Mouse (Mus musculus) frontal cortex, postnatal 10 days (tissue): ENCODE data around the gene Zfp362.

Source experiments
- DNase-seq, 2 experiments: peaks; one replicate each; pipeline ENCODE4 v3.0.0; 2022; ENCODE audit warnings: low spot score in 2 of 2, mixed read lengths in 1 of 2

Zfp362 gene

GRCm38 (mm10) chr4:128729709-128730037 is 76.2 kb downstream of the Zfp362 start:
- no peak for DNase-seq

GRCm38 (mm10) chr4:128729033-128729708 is 76.7 kb downstream of the Zfp362 start:
- DNase-seq: no peak

GRCm38 (mm10) chr4:128728431-128728851 is 77.4 kb downstream of the Zfp362 start:
- no peak for DNase-seq

GRCm38 (mm10) chr4:128727721-128728430 is 78.0 kb downstream of the Zfp362 start:
- DNase-seq: no peak

- peak; percentile 71 to 81 for DNase-seq
These were observed 78.7 kb downstream of the Zfp362 start for GRCm38 (mm10) chr4:128727019-128727720.

GRCm38 (mm10) chr4:128724059-128724458 is 81.8 kb downstream of the Zfp362 start:
- no peak for DNase-seq

- DNase-seq: no peak
These were observed 82.4 kb downstream of the Zfp362 start for GRCm38 (mm10) chr4:128723431-128723830.
